Mouse (Mus musculus): ENCODE measurements at regions not wholly inside any gene's neighbourhood (a gene's known extent, or its start where the extent isn't known, plus 50 kb on each side); places are given as distances from the start of the nearest gene placed in this dataset.

- TF ChIP-seq CTCF (IDR thresholded peaks at IDR 0.05; ENCODE audit: low read depth) (no peak), EP300 (optimal IDR thresholded peaks at IDR 0.05) (no peak)
Measured at GRCm38 (mm10) chrX:167099411-167099810, 109.7 kb downstream of the Tmsb4x start.

All from stomach, postnatal 0 days (tissue).